ENCODE assay signal across 9 mouse cellular contexts in the genomic region with DNA sequence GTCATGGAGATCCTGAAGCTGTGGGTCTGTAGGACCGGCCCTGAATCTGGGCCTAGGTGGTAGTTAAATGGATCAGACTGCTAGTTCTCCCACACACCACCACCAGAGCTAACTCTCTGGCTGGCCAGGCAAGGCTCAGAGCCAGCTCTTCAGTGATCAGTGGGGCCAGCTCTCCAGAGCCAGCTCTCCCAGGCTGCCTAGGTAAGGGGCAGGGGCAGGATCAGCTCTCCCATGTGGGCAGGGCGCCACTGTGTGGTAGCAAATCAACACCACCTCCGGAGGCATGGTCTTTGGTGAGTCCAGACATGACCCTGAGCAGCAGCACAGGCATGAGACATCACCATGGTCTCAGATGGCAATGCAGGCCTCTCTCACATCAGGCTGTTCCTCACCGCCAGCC. TPM values are rescaled to one million over a fixed set of nuclear protein-coding genes. Genes with fewer than 3 reads are reported as not detected.
A peak's percentile ranks its signal among the peaks of the same experiment; 100 is the strongest.
DNase-seq lines count a peak whose midpoint lies in the region; ATAC-seq and TF ChIP-seq lines count a peak whose summit lies in the region.
"Had no signal": no experiment of that assay in that cellular context is flagged by ENCODE, and none has a peak within 500 bp of the region (broad histone marks: within the 10 kb centered on the region; RNA-seq: fewer than 3 reads in every experiment).

No protein-coding gene starts in this region.

- H3K4me3 ChIP-seq in hindbrain, embryonic 10.5 days, result no peak overlapping the region
- H3K4me3 ChIP-seq in hindbrain, embryonic 14.5 days (replicated peaks; ENCODE audit: low read length), result no peak overlapping the region
- peak overlapping the region; percentile 51 for H3K4me3 ChIP-seq in ES-Bruce4 (ENCODE audit: low read depth, low read length)
- no peak overlapping the region for H3K4me3 ChIP-seq in cortical plate, adult 2 months (ENCODE audit: insufficient read depth, low read length)
- no peak overlapping the region for H3K4me3 ChIP-seq in heart, postnatal 0 days (ENCODE audit: low read depth, low read length)
- no peak overlapping the region for H3K4me3 ChIP-seq in liver, adult 2 months (ENCODE audit: insufficient read depth, low read depth, low read length)
- H3K4me3 ChIP-seq: limb, embryonic 12.5 days had no signal

- H3K4me2 ChIP-seq in hindbrain, embryonic 14.5 days (replicated peaks), result no peak overlapping the region
- H3K4me2 ChIP-seq in heart, postnatal 0 days (ENCODE audit: low read depth, low read length), result no peak overlapping the region
- H3K4me2 ChIP-seq: limb, embryonic 12.5 days had no signal

- H3K36me3 ChIP-seq in hindbrain, embryonic 10.5 days, result peaks cover 36% of the 10 kb centered on the region
- peaks cover 5% of the 10 kb centered on the region; the same call in 1 of the 2 replicates for H3K36me3 ChIP-seq in hindbrain, embryonic 14.5 days (replicated peaks; ENCODE audit: control insufficient read depth, insufficient read depth)
- H3K36me3 ChIP-seq in ES-Bruce4 (ENCODE audit: control insufficient read depth, insufficient read depth, low read length, poor library complexity, severe bottlenecking), result peaks cover 4% of the 10 kb centered on the region
- peaks cover 5% of the 10 kb centered on the region; the same call in 1 of the 2 replicates for H3K36me3 ChIP-seq in heart, postnatal 0 days (replicated peaks; ENCODE audit: control insufficient read depth, insufficient read depth, low read length)
- H3K36me3 ChIP-seq in liver, adult 2 months (ENCODE audit: control insufficient read depth, insufficient read depth, low read length), result peaks cover 4% of the 10 kb centered on the region

- peaks cover 2% of the 10 kb centered on the region; the same call in 1 of the 2 replicates for H3K79me2 ChIP-seq in liver, adult 2 months (ENCODE audit: control insufficient read depth, insufficient read depth, low read length)

- peak; percentile 93 for TF ChIP-seq CTCF in ES-Bruce4 (IDR thresholded peaks at IDR 0.05; ENCODE audit: low read depth, low read length)
- peak; percentile 51 for TF ChIP-seq CTCF in cortical plate, adult 2 months (IDR thresholded peaks at IDR 0.05; ENCODE audit: extremely low read depth, insufficient read depth, low read length)
- TF ChIP-seq CTCF in heart, postnatal 0 days (IDR thresholded peaks at IDR 0.05; ENCODE audit: low read depth), result peak; percentile 73
- peak; percentile 91 for TF ChIP-seq CTCF in liver, adult 2 months (IDR thresholded peaks at IDR 0.05; ENCODE audit: low read depth, low read length)

- no peak for ATAC-seq in hindbrain, embryonic 14.5 days (ENCODE audit: low FRiP score)
- ATAC-seq in heart, postnatal 0 days (ENCODE audit: insufficient read depth, low read depth), result peak; percentile 89

- H3K27me3 ChIP-seq in hindbrain, embryonic 10.5 days (ENCODE audit: insufficient read depth, poor library complexity, severe bottlenecking), result no peaks in the 10 kb centered on the region
- H3K27me3 ChIP-seq in hindbrain, embryonic 14.5 days (ENCODE audit: control insufficient read depth, insufficient read depth, low read length), result no peaks in the 10 kb centered on the region
- no peaks in the 10 kb centered on the region for H3K27me3 ChIP-seq in ES-Bruce4 (ENCODE audit: control insufficient read depth, insufficient read depth, low read length, poor library complexity, severe bottlenecking)
- H3K27me3 ChIP-seq in heart, postnatal 0 days (ENCODE audit: control insufficient read depth, insufficient read depth, low read length), result no peaks in the 10 kb centered on the region
- H3K27me3 ChIP-seq in liver, adult 2 months (ENCODE audit: control insufficient read depth, insufficient read depth, low read length), result no peaks in the 10 kb centered on the region
- H3K27me3 ChIP-seq: limb, embryonic 12.5 days had no signal

- no peaks in the 10 kb centered on the region for H3K4me1 ChIP-seq in hindbrain, embryonic 10.5 days (replicated peaks)
- H3K4me1 ChIP-seq in hindbrain, embryonic 14.5 days (replicated peaks; ENCODE audit: control insufficient read depth, insufficient read depth, low read length), result no peaks in the 10 kb centered on the region
- no peaks in the 10 kb centered on the region for H3K4me1 ChIP-seq in ES-Bruce4 (ENCODE audit: control insufficient read depth, insufficient read depth, low read length)
- H3K4me1 ChIP-seq in cortical plate, adult 2 months (ENCODE audit: control insufficient read depth, insufficient read depth, low read length), result no peaks in the 10 kb centered on the region
- no peaks in the 10 kb centered on the region for H3K4me1 ChIP-seq in heart, postnatal 0 days (ENCODE audit: control insufficient read depth, insufficient read depth)
- no peaks in the 10 kb centered on the region for H3K4me1 ChIP-seq in liver, adult 2 months (ENCODE audit: control insufficient read depth, insufficient read depth, low read length)
- H3K4me1 ChIP-seq: limb, embryonic 12.5 days had no signal

- peak; percentile 36 for DNase-seq in hindbrain, embryonic 10.5 days (ENCODE audit: low spot score)
- no peak for DNase-seq in hindbrain, embryonic 14.5 days (ENCODE audit: low spot score)
- peak; percentile 28 for DNase-seq in heart, postnatal 0 days (ENCODE audit: low spot score)
- DNase-seq in liver, adult 2 months (ENCODE audit: extremely low read depth, low read depth, low spot score), result peak; percentile 52
- DNase-seq in naive thymus-derived CD4-positive, alpha-beta T cell, adult 2 months (ENCODE audit: low read depth), result peak; percentile 51
- DNase-seq in thymus, postnatal 4 days, result peak; percentile 85

- peak; percentile 57; the same call in 1 of the 2 replicates for TF ChIP-seq EP300 in ES-Bruce4 (IDR thresholded peaks at IDR 0.05; ENCODE audit: insufficient read depth, low read depth, low read length)
- no peak for TF ChIP-seq EP300 in heart, postnatal 0 days (IDR thresholded peaks at IDR 0.05; ENCODE audit: low read depth)

- no peak overlapping the region for H3K27ac ChIP-seq in hindbrain, embryonic 10.5 days
- H3K27ac ChIP-seq in hindbrain, embryonic 14.5 days, result no peak overlapping the region
- no peak overlapping the region for H3K27ac ChIP-seq in ES-Bruce4 (ENCODE audit: insufficient read depth, low read length)
- H3K27ac ChIP-seq in cortical plate, adult 2 months (ENCODE audit: insufficient read depth, low read length), result no peak overlapping the region
- H3K27ac ChIP-seq in heart, postnatal 0 days (ENCODE audit: low read depth), result no peak overlapping the region
- no peak overlapping the region for H3K27ac ChIP-seq in liver, adult 2 months (replicated peaks; ENCODE audit: insufficient read depth, low read depth, low read length)
- H3K27ac ChIP-seq: limb, embryonic 12.5 days had no signal

- H3K9me3 ChIP-seq in hindbrain, embryonic 10.5 days, result no peaks in the 10 kb centered on the region
- H3K9me3 ChIP-seq in hindbrain, embryonic 14.5 days (ENCODE audit: control insufficient read depth, low read length), result no peaks in the 10 kb centered on the region
- no peaks in the 10 kb centered on the region for H3K9me3 ChIP-seq in ES-Bruce4 (replicated peaks; ENCODE audit: control insufficient read depth, insufficient read depth, low read length, poor library complexity, severe bottlenecking)
- H3K9me3 ChIP-seq in heart, postnatal 0 days (replicated peaks; ENCODE audit: control insufficient read depth, low read length), result no peaks in the 10 kb centered on the region
- H3K9me3 ChIP-seq: limb, embryonic 12.5 days had no signal

- 74% methylated on average over 4 of the region's 4 CpGs for WGBS in hindbrain, embryonic 10.5 days
- WGBS in hindbrain, embryonic 14.5 days, result 81% methylated on average over 4 of the region's 4 CpGs
- 65% methylated on average over 4 of the region's 4 CpGs for WGBS in heart, postnatal 0 days
- 62% methylated on average over 4 of the region's 4 CpGs for WGBS in liver, adult 2 months

- TF ChIP-seq POLR2A in ES-Bruce4 (IDR thresholded peaks at IDR 0.05; ENCODE audit: insufficient read depth, low read length), result no peak
- no peak for TF ChIP-seq POLR2A in cortical plate, adult 2 months (IDR thresholded peaks at IDR 0.05; ENCODE audit: extremely low read depth, insufficient read depth, low read length)
- no peak for TF ChIP-seq POLR2A in liver, adult 2 months (IDR thresholded peaks at IDR 0.05; ENCODE audit: extremely low read depth, insufficient read depth, low read length)

- no peak overlapping the region for H3K9ac ChIP-seq in hindbrain, embryonic 14.5 days
- H3K9ac ChIP-seq in ES-Bruce4 (ENCODE audit: low read depth, poor library complexity, severe bottlenecking), result no peak overlapping the region
- H3K9ac ChIP-seq in heart, postnatal 0 days (replicated peaks; ENCODE audit: low read depth, low read length), result no peak overlapping the region
- H3K9ac ChIP-seq in liver, adult 2 months (ENCODE audit: low read depth, low read length), result no peak overlapping the region
- H3K9ac ChIP-seq: limb, embryonic 12.5 days had no signal

RNA-seq across cellular contexts. Expression of a gene that starts 15.0 kb away (rescaled TPM):
- polyA plus RNA-seq in hindbrain, embryonic 10.5 days (2016; fragmentation: Nextera tagmentation; extraction: Ambion mirVana), result 2.7 and 3.2 TPM in 2 replicates
- 8.2 and 8.5 TPM in 2 replicates for polyA plus RNA-seq in hindbrain, embryonic 14.5 days (2014; fragmentation: Nextera tagmentation; extraction: Ambion mirVana)
- 19.6 and 21.1 TPM in 2 replicates for polyA plus RNA-seq in ES-Bruce4 (2011; ENCODE audit: insufficient read depth, insufficient read length, low read depth, missing spikeins)
- 54.6 and 58.5 TPM in 2 replicates for polyA plus RNA-seq in cortical plate, adult 2 months (2012; rRNA removed)
- total RNA-seq in heart, postnatal 0 days (2014; rRNA removed; ENCODE audit: low replicate concordance), result 1.4 and 2.0 TPM in 2 replicates
- polyA plus RNA-seq in heart, postnatal 0 days (2015; fragmentation: Nextera tagmentation; extraction: Ambion mirVana), result 2.0 and 2.2 TPM in 2 replicates
- total RNA-seq in liver, adult 2 months (2014; rRNA removed), result 5.6 and 6.8 TPM in 2 replicates
- polyA plus RNA-seq in liver, adult 2 months (2012; rRNA removed), result 3.8 and 4.9 TPM in 2 replicates

RNA-seq across cellular contexts. Expression of a gene that starts 25.1 kb away (rescaled TPM):
- 3.3 and 4.5 TPM in 2 replicates for polyA plus RNA-seq in hindbrain, embryonic 10.5 days (2016; fragmentation: Nextera tagmentation; extraction: Ambion mirVana)
- polyA plus RNA-seq in hindbrain, embryonic 14.5 days (2014; fragmentation: Nextera tagmentation; extraction: Ambion mirVana), result 3.2 and 4.3 TPM in 2 replicates
- 23.3 and 33.6 TPM in 2 replicates for polyA plus RNA-seq in ES-Bruce4 (2011; ENCODE audit: insufficient read depth, insufficient read length, low read depth, missing spikeins)
- polyA plus RNA-seq in cortical plate, adult 2 months (2012; rRNA removed), result 4.5 and 7.3 TPM in 2 replicates
- total RNA-seq in heart, postnatal 0 days (2014; rRNA removed; ENCODE audit: low replicate concordance), result not detected in 2 replicates
- polyA plus RNA-seq in heart, postnatal 0 days (2015; fragmentation: Nextera tagmentation; extraction: Ambion mirVana), result 6.8 and 8.0 TPM in 2 replicates
- 12.4 and 13.0 TPM in 2 replicates for total RNA-seq in liver, adult 2 months (2014; rRNA removed)
- polyA plus RNA-seq in liver, adult 2 months (2012; rRNA removed), result not detected in 2 replicates

RNA-seq across cellular contexts. Expression of a gene that starts 25.4 kb away (rescaled TPM):
- 374 and 405 TPM in 2 replicates for polyA plus RNA-seq in hindbrain, embryonic 10.5 days (2016; fragmentation: Nextera tagmentation; extraction: Ambion mirVana)
- polyA plus RNA-seq in hindbrain, embryonic 14.5 days (2014; fragmentation: Nextera tagmentation; extraction: Ambion mirVana), result 247 and 282 TPM in 2 replicates
- polyA plus RNA-seq in ES-Bruce4 (2011; ENCODE audit: insufficient read depth, insufficient read length, low read depth, missing spikeins), result 104 and 120 TPM in 2 replicates
- polyA plus RNA-seq in cortical plate, adult 2 months (2012; rRNA removed), result 39.4 TPM in 2 replicates
- 28.8 and 43.5 TPM in 2 replicates for total RNA-seq in heart, postnatal 0 days (2014; rRNA removed; ENCODE audit: low replicate concordance)
- 376 TPM in 2 replicates for polyA plus RNA-seq in heart, postnatal 0 days (2015; fragmentation: Nextera tagmentation; extraction: Ambion mirVana)
- total RNA-seq in liver, adult 2 months (2014; rRNA removed), result 42.4 and 53.5 TPM in 2 replicates
- polyA plus RNA-seq in liver, adult 2 months (2012; rRNA removed), result 15.9 and 18.5 TPM in 2 replicates

RNA-seq across cellular contexts. Expression of a gene that starts 33.5 kb away (rescaled TPM):
- polyA plus RNA-seq in hindbrain, embryonic 10.5 days (2016; fragmentation: Nextera tagmentation; extraction: Ambion mirVana), result 387 and 408 TPM in 2 replicates
- polyA plus RNA-seq in hindbrain, embryonic 14.5 days (2014; fragmentation: Nextera tagmentation; extraction: Ambion mirVana), result 317 and 326 TPM in 2 replicates
- 618 and 646 TPM in 2 replicates for polyA plus RNA-seq in ES-Bruce4 (2011; ENCODE audit: insufficient read depth, insufficient read length, low read depth, missing spikeins)
- polyA plus RNA-seq in cortical plate, adult 2 months (2012; rRNA removed), result 62.2 and 64.7 TPM in 2 replicates
- 135 and 153 TPM in 2 replicates for total RNA-seq in heart, postnatal 0 days (2014; rRNA removed; ENCODE audit: low replicate concordance)
- 154 and 160 TPM in 2 replicates for polyA plus RNA-seq in heart, postnatal 0 days (2015; fragmentation: Nextera tagmentation; extraction: Ambion mirVana)
- 86.8 and 92.2 TPM in 2 replicates for total RNA-seq in liver, adult 2 months (2014; rRNA removed)
- 89.2 and 136 TPM in 2 replicates for polyA plus RNA-seq in liver, adult 2 months (2012; rRNA removed)

RNA-seq across cellular contexts. Expression of a gene that starts 50.5 kb away (rescaled TPM):
- polyA plus RNA-seq in hindbrain, embryonic 10.5 days (2016; fragmentation: Nextera tagmentation; extraction: Ambion mirVana), result 2.9 and 4.0 TPM in 2 replicates
- 5.7 and 9.0 TPM in 2 replicates for polyA plus RNA-seq in hindbrain, embryonic 14.5 days (2014; fragmentation: Nextera tagmentation; extraction: Ambion mirVana)
- polyA plus RNA-seq in ES-Bruce4 (2011; ENCODE audit: insufficient read depth, insufficient read length, low read depth, missing spikeins), result 2.1 and 3.2 TPM in 2 replicates
- 3.5 and 5.3 TPM in 2 replicates for polyA plus RNA-seq in cortical plate, adult 2 months (2012; rRNA removed)
- 0.34 and 11.4 TPM in 2 replicates for total RNA-seq in heart, postnatal 0 days (2014; rRNA removed; ENCODE audit: low replicate concordance)
- 1.3 and 1.9 TPM in 2 replicates for polyA plus RNA-seq in heart, postnatal 0 days (2015; fragmentation: Nextera tagmentation; extraction: Ambion mirVana)
- 1.9 and 3.8 TPM in 2 replicates for total RNA-seq in liver, adult 2 months (2014; rRNA removed)
- 0.95 and 1.0 TPM in 2 replicates for polyA plus RNA-seq in liver, adult 2 months (2012; rRNA removed)
